Mouse (Mus musculus) ovary, adult 18-20 months (tissue): Measurements from ENCODE around the gene Plekhg6.

Experiments used
- DNase-seq: peaks from one replicate; pipeline ENCODE4 v3.0.0; 2022; ENCODE audit warnings: low spot score, mixed read lengths

The Plekhg6 gene

DNA sequence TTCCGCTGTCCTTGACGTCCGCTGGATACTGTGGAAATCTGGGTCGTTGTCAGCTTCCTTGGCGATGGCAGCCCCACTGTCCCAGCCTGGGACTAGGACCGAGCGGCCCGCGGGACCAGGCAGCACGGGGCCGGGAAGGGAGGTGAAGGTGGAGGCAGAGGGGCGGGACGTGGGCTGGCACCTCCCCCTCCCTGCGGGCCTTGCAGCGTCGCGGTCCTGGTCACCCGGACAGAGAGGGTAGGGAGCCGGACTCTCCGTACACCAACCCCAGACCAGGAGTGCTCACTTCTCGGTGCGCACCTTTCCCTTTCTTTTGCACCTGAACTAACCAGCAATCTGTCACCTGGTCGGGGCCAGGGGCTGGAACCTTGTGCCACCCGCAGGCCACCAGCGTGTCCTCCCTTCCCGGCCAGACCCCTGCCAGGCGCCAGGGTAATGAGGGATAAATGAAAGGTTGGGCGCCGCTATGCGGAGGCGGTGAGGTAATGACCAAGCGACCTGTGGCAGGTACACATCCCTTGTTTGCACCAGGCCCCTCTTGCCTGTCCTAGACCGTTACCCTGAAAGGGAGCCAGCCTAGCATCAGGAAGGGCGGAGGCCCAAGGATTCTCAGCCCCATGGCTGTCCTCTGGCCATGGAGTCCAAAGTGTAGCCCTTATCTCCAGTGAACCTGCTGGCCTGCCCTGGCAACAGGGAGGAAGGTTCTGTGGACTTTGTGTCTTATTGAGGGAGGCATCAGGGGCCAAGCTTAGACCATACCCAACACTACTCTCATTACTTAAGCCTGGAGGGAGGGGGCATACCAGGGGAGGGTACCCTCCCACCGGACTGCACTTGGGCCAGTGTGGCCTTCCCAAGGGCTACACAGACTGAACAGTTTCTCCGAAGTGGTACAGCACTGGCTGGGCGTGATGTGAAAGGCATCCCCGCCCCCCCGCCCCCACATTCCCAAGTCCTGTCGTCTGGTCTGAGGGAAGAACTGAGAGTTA is at the start of gene Plekhg6:
Gene Plekhg6, minus strand, starts transcription at position 422 of the 989 bp plus-strand sequence.
- DNase-seq = no peak

DNA sequence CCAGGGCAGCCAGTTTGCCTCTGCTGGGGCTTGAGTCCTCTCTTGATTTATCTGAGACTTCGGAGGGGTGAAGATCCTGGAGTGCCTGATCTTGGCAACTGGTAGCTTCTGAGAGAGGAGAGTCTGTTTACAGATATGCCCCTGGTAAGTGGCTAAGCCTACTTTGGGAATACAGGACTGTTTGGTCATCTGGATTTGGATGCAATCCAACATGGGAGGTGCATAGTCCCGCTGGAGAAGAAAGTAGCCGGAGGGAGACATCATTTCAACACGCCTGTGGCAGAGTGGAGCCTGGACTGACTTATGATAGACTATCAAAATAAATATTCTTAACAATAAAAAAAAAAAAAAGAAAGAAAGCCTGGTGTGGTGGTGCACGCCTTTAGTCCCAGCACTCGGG is 49.1 kb upstream of the Plekhg6 start:
- no peak for DNase-seq

DNA sequence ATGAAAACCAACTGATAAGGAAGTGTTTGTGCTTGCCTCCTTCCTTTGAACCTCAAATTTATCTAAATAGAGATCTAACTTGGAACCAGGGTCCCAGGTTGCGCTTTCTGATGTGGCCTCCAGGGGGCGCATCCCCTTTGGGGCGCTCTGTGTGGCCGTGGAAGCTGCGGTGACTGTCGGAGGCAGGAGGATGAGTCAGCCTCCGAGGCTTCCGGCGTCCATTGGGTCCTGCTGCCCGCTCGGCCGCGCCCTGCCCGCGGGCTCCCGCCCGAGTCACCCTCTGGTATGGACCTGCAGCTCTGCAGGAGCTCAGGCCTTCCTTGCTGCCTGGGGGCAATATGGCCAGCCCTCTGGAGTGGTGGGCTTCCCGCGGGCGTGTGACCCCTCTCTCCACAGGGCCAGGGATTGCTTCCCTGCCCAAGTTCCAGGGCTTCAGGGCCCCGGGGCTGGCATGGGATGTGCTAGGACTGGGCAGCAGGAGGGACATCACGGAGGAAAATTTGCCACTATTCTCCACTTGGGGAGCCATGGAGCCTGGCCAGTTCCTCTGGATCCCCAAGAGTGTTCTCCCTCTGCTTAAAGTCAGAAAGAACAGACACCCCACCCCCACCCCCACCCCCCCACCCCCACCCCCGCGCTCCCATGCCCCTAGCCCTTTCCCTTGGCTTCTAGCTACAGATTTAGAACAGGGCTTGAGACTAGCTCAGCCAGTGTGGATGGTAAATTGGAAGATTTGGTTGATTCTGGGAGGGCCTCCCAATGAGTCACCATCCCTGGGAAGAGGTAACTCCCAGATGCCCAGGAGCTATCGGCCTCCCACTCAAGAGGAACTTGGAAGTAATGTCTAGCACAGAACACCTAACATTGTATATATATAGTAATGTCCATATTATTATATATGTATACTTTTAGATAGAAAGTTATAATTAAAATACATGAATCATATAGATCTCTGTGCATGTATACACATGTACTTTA is 46.1 kb upstream of the Plekhg6 start:
- DNase-seq = peak; percentile 67

DNA sequence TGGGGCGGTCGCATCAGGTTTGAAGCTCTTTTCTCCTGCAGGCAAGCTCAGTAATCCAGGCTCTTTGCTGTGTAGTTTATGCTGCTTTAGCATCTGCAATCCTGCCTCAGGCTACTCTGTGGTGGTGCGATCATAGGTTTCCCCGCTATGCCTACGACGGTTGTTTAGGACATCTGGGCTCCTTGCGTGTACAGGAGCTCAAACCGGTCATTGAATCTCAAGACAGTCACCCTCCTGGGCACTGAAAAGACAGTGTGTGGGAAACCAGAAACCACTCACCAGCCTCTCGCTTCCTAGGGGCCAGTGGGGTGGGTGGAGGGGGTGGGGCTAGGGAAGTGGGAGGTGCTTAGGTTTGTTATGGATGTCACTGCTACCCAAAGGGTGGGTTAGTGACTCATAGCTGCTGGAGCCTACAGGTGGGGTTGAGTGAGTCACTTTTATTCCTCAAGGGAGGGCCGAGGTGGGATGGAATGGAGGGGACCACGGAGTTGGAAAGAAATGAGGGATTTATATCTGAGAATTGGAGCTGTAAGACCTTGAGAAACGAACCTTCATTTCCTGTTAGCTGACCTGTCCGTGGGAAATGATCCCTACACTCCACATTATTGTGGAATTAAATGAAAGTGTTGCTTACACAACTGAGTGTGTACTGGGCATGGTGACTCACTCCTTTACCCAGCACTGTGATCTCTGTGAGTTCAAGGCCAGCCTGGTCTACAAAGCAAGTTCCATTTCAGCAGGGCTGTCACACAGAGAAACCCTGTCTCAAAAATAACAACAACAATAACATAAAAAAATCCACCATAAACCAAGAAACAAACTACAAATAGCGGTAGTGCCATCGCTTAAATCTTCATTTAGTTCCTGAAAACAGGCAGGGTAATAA is 44.9 kb upstream of the Plekhg6 start:
- DNase-seq = no peak

DNA sequence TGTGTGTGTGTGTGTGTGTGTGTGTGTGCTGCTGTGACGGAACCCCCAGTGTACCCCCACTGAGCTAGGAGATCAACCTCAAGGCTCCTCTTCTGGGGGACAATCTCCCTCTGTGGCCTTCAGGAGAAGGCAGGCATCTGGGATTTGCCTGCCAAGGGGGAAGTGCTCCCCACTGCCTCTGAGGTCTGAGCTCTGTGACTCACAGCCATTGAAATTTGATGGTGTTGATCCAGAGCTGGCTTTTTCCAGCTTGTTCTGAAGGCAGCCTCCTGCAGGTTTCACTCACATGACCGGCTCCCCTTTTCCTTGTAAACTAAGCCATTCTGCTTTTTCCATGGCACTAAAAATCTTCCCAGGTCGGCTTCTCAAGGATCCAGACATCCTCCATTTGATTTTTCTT is 43.6 kb upstream of the Plekhg6 start:
- DNase-seq = peak; percentile 33

DNA sequence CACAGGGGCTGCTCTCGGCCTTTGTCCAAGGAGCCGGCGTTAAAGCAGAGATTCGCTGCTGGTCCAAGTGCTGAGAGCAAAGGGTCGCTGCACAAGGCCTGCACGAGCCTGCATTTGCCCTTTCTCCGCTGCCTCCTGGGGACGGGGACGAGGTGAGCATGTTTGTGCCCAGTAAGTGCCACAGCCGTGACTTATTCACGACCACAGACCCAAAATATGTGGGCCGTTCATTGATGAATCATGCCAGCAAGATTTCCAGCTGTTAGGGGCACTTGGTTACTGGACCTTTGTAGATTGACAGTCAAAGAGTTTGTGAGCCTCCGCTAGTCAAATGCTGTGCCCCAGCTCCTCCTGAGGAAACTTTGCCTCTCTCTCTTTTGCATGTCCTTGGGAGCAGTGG is 42.9 kb upstream of the Plekhg6 start:
- DNase-seq = no peak

DNA sequence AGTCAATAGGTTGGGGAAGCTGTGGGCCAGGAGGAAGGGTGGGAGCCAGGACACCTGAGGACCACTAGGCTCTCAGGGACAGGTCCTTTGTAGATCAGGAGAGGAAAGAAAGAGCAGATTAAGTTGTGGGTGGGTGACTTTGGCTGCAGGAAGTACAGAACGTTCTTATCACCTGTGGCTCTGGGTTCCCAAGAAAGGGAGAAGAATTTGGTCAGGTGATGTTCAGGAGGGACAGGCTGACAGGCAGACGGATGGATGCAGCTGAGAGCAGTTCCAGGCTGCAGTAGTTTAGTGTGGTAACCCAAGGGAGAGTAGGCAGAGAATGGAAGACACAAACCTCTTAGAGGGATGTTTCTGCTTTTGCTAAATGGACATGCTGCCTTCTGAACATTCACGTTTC is 42.5 kb upstream of the Plekhg6 start:
- no peak for DNase-seq

DNA sequence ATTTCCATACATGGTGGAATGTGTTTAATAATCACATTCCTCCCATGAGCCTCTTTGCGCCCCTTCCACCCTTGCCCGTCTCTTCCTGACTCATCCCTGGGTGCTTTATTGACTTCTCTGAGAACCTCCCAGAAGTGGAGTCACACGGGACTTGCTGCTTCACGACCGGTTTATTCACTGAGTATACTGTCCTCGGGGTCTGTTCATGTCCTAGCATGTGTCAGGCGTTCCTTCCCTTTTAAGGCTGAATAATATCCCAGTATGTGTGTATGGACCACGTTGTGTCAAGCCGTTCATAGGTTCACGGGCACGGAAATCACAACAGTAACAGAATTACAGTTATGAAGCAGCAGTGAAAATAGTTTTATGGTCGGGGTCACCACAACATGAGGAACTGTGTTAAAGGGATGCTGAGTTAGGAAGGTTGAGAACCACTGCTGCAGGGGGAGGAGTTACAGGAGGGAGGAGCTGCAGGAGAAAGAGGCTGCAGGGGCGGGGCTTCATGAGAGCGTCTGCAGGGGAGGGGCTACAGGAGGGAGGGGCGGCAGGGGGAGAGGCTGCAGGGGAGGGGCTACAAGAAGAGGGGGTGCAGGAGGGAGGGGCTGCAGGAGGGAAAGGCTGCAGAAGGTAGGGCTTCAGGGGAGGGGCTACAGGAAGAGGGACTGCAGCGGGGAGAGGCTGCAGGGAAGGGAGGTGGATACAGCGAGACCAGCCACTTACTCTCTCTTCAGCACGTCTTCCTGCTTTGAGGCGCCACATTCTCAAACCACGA is 41.6 kb upstream of the Plekhg6 start:
- peak; percentile 78 for DNase-seq

DNA sequence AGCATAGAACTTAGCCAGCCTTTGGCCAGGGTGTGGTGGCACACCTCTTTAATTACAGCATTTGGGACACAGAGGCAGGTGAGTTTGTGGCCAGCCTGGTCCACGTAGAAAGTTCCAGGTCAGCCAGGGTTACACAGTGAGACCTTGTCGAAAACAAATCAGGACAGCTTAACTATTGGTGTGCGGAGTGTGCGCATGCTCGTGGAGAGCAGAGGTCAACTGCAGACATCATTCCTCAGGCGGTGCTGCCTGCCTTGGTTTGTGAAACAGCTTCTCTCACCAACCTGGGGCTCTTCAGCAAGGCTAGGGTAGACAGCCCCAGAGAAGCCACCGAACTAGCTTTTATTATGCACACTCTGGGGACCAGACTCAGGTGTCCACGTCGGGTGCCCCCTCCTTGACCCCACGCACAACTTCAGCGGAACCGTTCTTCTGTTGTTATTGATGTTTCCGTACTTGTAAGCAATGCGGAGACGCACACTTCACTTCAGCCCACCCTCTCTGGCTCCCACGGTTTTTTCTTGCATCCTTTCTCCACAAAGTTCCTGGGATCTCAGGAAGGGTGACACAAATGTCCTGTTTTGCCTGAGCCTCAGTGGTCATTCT is 40.0 kb upstream of the Plekhg6 start:
- no peak for DNase-seq

DNA sequence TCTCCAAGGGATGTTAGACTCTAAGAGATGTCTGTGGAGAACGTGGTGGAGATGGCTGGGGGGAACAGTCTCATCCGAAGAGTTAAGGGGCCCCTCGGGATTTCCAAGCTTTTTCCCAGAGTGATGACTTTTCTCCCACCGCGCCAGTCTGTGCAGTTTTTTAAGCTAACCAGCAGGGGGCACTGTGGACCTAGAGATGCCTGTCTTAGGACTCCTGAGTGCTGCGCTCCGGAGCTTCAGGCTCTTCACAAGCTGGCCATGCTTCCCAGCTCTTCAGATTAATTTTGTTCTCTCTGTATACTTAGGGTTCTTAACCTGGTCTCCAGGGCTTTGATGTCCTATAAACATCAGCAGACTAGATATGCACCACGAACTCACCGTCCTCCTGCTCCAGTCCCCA is 38.2 kb upstream of the Plekhg6 start:
- peak; percentile 53 for DNase-seq

DNA sequence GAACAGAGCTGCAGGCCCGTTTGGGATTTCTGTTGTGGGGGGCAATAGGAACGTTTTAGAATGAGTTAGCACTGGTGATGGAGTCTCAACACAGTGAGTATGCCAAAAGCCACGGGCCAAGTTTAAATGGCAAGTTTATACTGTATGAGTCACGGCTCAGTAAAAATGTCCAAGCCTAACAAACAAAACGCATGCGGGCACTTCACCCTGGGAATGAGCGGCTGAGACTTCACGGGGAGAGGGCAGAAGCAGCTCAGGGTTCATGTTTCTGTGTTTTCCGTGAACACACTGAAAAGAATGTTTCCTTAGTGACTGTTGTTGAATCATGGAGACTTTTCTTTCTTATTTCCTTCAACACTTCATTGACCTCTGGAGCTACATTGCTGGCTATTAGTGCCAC is 32.7 kb upstream of the Plekhg6 start:
- no peak for DNase-seq

DNA sequence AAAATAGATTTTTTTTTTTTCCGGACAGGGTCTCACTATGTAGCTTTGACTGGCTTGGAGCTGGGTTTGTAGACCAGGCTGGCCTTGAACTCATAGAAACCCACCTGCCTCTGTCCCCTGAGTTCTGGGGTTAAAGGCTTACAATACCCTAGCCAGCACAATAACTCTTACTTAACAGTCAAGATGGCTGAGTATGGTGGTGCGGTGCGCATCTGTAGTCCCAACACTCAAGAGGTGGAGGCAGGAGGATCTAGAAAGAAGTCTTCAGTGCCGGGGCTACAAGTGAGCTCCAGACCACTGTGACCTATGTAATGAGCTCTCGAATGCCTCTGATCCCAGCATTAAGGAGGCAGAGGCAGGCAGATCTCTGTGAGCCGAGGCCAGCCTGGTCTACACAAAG is 31.1 kb upstream of the Plekhg6 start:
- DNase-seq = no peak

DNA sequence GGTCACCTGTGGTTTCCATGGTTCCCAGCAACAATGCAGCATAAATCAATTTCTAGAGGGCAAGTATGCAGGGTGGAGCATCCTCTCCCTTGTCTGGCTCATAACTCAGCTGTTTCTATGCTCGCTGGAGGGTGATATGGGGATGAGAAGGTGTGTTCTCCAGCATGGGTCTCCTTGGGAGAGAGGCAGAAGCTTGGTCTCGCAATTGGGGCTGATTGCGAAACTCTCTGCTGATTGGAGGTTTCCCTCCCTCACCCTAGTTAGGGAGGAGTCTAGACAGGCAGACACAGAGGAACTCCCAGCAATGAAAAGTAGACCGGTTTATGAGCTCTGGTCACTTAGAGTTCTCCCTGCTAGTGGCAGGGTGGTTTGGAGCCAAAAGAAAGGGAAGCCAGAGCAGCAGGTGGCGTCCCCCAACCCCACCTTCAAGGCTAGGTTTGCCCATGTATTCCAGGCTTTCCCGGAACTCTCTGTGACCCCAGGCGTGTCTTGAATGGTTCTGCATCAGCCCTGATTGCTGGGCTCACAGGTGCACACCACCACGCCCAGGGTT is 30.5 kb upstream of the Plekhg6 start:
- DNase-seq = no peak

DNA sequence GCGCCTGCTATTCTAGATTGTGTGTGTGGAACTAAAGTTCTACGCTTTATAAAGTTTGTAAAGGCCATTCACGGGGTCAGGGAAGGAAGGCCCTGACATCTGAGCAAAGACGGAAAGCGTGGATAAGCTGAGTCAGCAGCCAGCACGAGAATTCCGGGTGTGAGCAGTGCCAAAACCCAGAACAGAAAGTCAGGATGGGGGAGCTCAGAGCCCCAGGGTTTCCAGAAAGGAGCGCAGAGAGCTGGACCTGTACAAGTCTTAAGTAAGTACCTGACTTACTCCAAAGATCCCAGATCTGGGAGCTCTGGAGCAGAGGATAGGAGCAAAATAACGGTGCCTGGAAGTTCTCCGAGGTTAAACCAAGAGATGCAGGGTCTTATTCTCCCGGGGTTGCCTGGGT is 30.0 kb upstream of the Plekhg6 start:
- DNase-seq = no peak

DNA sequence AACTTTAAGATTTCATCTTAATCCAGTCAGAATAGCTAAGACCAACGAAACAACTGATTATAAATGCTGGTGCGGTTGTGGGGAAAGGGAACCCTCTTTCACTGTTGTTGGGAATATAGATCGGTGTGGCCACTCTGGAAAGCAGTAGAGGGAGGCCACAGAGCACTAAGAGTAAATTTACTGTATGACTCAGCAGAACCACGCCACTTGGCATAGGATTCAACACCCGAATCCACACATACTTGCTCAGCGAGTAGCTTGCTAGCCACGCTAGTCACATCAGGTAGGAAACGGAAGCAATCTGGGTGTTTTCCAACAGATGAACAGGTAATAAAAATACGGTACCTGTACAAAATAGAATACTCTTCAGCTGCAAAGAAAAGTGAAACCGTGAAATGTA is 27.1 kb upstream of the Plekhg6 start:
- DNase-seq = no peak

DNA sequence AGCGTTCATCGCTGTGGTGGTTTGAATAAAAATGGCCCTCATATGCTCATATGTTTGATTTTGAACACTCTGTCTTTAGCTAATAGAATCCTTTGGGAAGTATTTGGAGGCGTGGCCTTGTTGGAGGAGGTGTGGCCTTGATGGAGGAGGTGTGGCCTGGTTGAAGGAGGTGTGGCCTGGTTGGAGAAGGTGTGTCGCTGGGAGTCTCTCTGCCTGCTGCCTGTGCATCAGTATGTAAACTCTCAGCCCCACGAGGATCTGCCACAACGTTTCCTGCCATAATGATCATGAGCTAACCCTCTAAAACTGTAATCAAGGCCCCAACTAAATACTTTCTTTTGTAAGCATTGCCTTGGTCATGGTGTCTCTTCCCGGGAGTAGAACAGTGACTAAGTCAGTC is 26.6 kb upstream of the Plekhg6 start:
- no peak for DNase-seq

DNA sequence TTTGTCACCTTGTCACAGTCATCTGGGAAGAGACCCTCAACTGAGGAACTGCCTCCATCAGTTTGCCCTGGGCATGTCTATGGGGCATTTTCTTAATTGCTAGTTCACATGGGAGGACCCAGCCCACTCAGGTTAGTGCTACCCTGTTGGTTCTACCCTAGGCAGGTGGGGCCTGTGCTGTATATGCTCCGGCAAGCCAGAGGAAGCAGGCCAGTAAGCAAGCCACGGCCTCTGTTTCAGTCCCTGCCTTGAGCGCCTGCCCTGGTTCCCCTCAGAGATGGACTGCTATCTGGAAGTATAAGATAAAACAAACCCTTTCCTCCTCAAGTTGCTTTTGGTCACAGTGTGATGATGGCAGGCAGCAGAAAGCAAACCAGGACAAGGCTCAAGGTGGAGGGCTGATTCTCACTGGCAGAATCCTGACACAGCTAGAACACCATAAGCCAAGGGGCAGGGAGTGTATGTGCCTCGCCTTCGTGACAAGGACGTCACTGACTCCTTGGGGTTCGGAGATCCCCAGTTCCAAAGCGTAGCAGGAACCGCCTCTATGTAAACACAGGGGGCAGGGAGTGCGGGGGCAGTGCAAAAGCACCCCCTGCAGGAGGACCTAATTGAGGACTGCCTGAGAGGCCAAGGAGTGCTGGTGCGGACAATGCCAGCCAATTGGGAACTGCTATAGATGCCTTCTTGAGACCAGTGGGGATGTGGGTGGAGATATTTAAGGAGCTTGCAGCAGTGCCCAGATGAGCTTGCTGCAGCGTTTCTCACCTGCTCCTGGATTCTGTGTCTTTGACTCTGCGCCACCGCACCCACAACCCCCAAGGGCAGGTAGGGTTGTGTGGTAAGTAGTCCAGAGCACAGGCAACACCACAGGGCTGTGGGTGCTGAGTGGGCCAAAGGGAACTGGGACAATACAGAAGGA is 25.1 kb upstream of the Plekhg6 start:
- no peak for DNase-seq

DNA sequence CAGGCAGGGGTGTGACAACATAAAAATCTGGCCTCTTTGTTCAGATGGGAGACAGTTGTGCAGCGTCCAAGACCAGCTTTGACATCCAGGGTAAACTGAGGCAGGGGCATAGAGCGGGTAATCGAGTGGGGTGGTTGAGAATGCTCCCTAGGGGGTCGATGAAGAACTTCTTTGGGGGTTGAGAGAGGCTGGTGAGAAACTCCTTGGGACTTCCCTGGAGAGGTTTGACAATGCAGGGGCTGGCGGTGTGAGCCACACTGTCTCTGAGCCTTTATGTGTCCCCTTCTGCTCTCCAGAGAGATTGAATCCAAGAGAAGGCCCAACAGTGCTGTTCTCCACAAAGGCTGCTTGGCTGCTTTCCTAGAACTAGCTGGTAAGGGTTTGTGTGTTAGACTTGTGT is 9.3 kb upstream of the Plekhg6 start:
- no peak for DNase-seq

DNA sequence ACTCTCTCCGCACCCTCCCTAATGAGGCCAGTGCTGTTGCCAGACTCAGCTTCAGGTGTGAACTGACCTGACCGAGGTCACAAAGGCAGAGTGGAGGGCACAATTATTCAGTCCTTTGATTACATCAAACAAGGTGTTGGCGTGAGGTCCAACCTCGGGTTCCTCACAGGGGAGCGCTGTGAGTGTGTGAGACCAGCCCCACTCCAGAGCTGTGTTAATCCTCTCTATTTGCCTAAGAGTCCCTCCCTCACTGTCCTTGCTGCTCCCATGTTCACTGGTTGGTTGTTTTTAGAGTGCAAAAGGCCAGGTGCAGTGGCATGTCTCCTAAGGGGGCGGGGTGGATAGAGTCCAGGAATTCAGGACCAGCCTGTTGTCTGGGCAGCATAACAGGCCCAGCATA is 5.5 kb upstream of the Plekhg6 start:
- no peak for DNase-seq
